Mouse (Mus musculus) erythroblast, embryonic 14.5 days (primary cell): ENCODE results near the gene Garnl3.

Experiments used
- GATA1 ChIP-seq: IDR thresholded peaks from 2 replicates; pipeline ENCODE4 v1.6.1; 2012; ENCODE audit warnings: low read length, inconsistent platforms, mixed read lengths
- TAL1 ChIP-seq: IDR thresholded peaks from 3 replicates; pipeline ENCODE4 v1.6.1; 2012; ENCODE audit warnings: low read length, inconsistent platforms, mixed read lengths

- no peak for TF ChIP-seq GATA1
- TF ChIP-seq TAL1, result no peak
Measured at GRCm38 (mm10) chr2:32954581-32954980, 176.9 kb downstream of the Garnl3 start.
